Mouse (Mus musculus) limb, embryonic 11.5 days (tissue): ENCODE results near the gene Fbxl22. TPM values are rescaled to one million over a fixed set of nuclear protein-coding genes. Genes with fewer than 3 reads are reported as not detected.
A peak's percentile ranks its signal among the peaks of the same experiment; 100 is the strongest.

Experiments
- ATAC-seq: fragments of 200-750 bp; cut with Nextera tagmentation; 2 replicates; pipeline ENCODE4 v1.8.0; 2017; ENCODE audit warnings: low read depth; ENCODE audit not compliant: insufficient number of reproducible peaks, low FRiP score, low TSS enrichment
- DNase-seq: peaks from one replicate; pipeline ENCODE4 v3.0.0-alpha.2; 2015; ENCODE audit warnings: low spot score
- H3K27ac ChIP-seq: fragments of 300-500 bp; sonication (generic); replicated peaks from 2 replicates; pipeline ENCODE4 v1.5.1; 2014; ENCODE audit warnings: low read depth, mild to moderate bottlenecking, low read length
- H3K27me3 ChIP-seq: fragments of 300-500 bp; sonication (generic); 2 replicates; pipeline ENCODE4 v1.6.1; 2014; ENCODE audit warnings: mild to moderate bottlenecking, low read length, mixed read lengths; ENCODE audit not compliant: control insufficient read depth, insufficient read depth
- H3K36me3 ChIP-seq: fragments of 300-500 bp; sonication (generic); 2 replicates; pipeline ENCODE4 v1.6.1; 2014; ENCODE audit warnings: mild to moderate bottlenecking, low read length, moderate library complexity, mixed read lengths; ENCODE audit not compliant: control insufficient read depth, insufficient read depth
- H3K4me1 ChIP-seq: fragments of 300-500 bp; sonication (generic); 2 replicates; pipeline ENCODE4 v1.6.1; 2014; ENCODE audit warnings: low read length, mixed read lengths; ENCODE audit not compliant: control insufficient read depth, insufficient read depth
- H3K4me2 ChIP-seq: fragments of 300-500 bp; sonication (generic); 2 replicates; pipeline ENCODE4 v1.6.1; 2014; ENCODE audit warnings: low read depth, mild to moderate bottlenecking, moderate library complexity; ENCODE audit not compliant: severe bottlenecking
- H3K4me3 ChIP-seq: fragments of 300-500 bp; sonication (generic); 2 replicates; pipeline ENCODE4 v1.5.1; 2014; ENCODE audit warnings: low read depth, low read length
- H3K9ac ChIP-seq: fragments of 300-500 bp; sonication (generic); 2 replicates; pipeline ENCODE4 v1.6.1; 2014; ENCODE audit warnings: mild to moderate bottlenecking, low read length
- H3K9me3 ChIP-seq: fragments of 300-500 bp; sonication (generic); 2 replicates; pipeline ENCODE4 v1.6.1; 2016; ENCODE audit warnings: low read length; ENCODE audit not compliant: control insufficient read depth
- WGBS: fragments of 180-500 bp; shearing (Covaris S2); extraction: QIAGEN DNeasy Blood & Tissue Kit; methylation state at CpG from one replicate; pipeline ENCODE4 v1.1.7; 2014; 5-methylcytosine and 5-hydroxymethylcytosine counted together
- polyA plus RNA-seq: library from polyadenylated mRNA; unstranded; fragments of >200 nt; fragmentation: Nextera tagmentation; extraction: Ambion mirVana; gene quantifications from 2 replicates; pipeline ENCODE4 v1.2.1, GENCODE M21; 2014

Fbxl22 gene
- 1.5 and 1.9 TPM in 2 replicates for polyA plus RNA-seq

DNA sequence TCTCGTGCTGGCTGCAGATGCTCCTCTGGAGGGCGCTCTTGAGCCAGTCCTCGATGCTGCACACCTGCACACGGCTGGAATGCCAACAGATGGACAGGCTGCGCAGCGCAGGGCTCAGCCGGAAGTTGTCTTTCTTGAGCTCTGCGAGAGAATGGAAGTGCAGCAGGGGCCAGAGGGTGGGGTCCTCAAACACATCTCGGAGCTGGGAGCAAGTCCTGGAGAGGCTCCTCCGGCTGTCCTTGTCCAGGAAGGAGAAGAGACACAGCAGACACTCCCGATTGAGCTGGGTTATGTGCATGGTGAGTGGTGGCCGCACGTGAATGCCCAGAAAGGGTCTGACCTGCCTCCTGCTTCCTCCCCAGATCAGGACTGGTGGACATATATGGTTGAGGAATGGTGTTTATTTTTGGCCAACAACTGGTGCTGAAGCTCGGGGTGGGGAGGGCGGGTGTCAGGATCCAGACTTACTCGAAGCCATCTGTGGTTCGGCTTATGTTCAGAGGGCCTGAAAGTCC is at the start of gene Fbxl22:
Gene Fbxl22, minus strand, starts transcription at position 338 of the 515 bp plus-strand sequence.
- Histone ChIP-seq H3K4me2 (no peak within 1 kb of the TSS), H3K27ac (no peak within 1 kb of the TSS; the same call in 1 of the 2 replicates), H3K9me3 (no peaks in the 10 kb centered on the region), H3K27me3 (no peaks in the 10 kb centered on the region), H3K4me3 (no peak within 1 kb of the TSS), H3K36me3 (peaks cover 16% of the 10 kb centered on the region), H3K4me1 (peaks cover 7% of the 10 kb centered on the region; the same call in 1 of the 2 replicates), H3K9ac (no peak within 1 kb of the TSS; the same call in 1 of the 2 replicates)
- DNase-seq, result peak; percentile 57
- ATAC-seq, result no peak
- 71% methylated on average over 17 of the region's 17 CpGs for WGBS

DNA sequence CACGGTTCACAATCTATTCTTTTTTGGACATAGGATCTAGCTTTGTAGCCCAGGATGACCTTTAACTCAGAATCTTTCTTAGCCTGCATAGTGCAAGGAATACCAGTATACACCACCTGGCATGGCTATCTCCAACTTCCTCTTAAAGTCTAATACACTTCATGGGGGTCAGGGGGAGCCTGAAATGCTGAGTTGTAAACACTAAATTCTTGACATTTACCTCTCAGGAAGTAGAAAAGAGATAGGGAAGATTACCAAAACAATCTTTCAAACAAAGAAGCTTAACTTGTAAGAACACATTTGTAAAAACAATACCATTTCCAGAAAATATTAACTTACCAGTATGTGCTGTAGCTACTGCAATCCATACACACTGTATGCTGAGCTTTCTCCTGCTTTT is 47.8 kb upstream of the Fbxl22 start:
- DNase-seq (no peak), ATAC-seq (no peak)
- H3K36me3 ChIP-seq, result no peaks in the 10 kb centered on the region
- H3K4me3 ChIP-seq, result no peak overlapping the region
- WGBS, result 88% methylated on average over 1 of the region's 1 CpGs
- H3K27ac ChIP-seq, result no peak overlapping the region
- H3K9me3 ChIP-seq, result no peaks in the 10 kb centered on the region
- no peak overlapping the region for H3K4me2 ChIP-seq
- H3K9ac ChIP-seq, result no peak overlapping the region
- no peaks in the 10 kb centered on the region for H3K4me1 ChIP-seq
- no peaks in the 10 kb centered on the region for H3K27me3 ChIP-seq

DNA sequence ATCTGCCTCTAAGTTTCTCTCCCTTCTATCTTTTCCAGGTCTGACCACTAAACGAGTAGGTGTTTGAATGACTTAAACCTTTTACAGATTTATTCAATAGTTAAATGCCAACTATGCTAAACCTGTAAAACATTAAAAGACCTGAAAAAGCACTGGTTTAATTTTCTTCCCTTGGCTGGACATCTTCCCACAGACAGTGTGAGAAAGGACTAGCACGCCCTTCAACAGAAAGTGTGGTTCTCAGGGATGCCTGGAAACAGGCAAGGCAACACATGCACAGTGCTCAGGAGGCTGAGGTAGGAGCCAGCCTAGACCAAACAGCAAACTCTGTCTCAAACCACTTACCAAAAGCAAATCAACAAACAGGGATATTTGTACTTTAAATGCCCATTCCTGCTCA is 47.1 kb upstream of the Fbxl22 start:
- WGBS, result 88% methylated on average over 2 of the region's 2 CpGs
- H3K27me3 ChIP-seq, result no peaks in the 10 kb centered on the region

GRCm38 (mm10) chr9:66560728-66561127 is 46.3 kb upstream of the Fbxl22 start:
- H3K27me3 ChIP-seq, result no peaks in the 10 kb centered on the region
- H3K4me1 ChIP-seq, result no peaks in the 10 kb centered on the region
- 85% methylated on average over 1 of the region's 1 CpGs for whole genome bisulfite sequencing
- H3K9me3 ChIP-seq, result no peaks in the 10 kb centered on the region
- H3K4me2 ChIP-seq, result no peak overlapping the region
- DNase-seq (no peak), ATAC-seq (no peak)
- no peak overlapping the region for H3K27ac ChIP-seq
- H3K36me3 ChIP-seq, result no peaks in the 10 kb centered on the region
- H3K4me3 ChIP-seq, result no peak overlapping the region
- H3K9ac ChIP-seq, result no peak overlapping the region

More for the DNA sequence above, 47.1 kb upstream of the Fbxl22 start:
- no peaks in the 10 kb centered on the region for H3K9me3 ChIP-seq
- no peak overlapping the region for H3K9ac ChIP-seq
- ATAC-seq (no peak), DNase-seq (no peak)
- no peak overlapping the region for H3K27ac ChIP-seq
- H3K4me1 ChIP-seq, result no peaks in the 10 kb centered on the region
- no peaks in the 10 kb centered on the region for H3K36me3 ChIP-seq
- H3K4me2 ChIP-seq, result no peak overlapping the region
- H3K4me3 ChIP-seq, result no peak overlapping the region

GRCm38 (mm10) chr9:66560295-66560694 is 45.9 kb upstream of the Fbxl22 start:
- no peak overlapping the region for H3K27ac ChIP-seq
- H3K36me3 ChIP-seq, result no peaks in the 10 kb centered on the region
- H3K4me2 ChIP-seq, result no peak overlapping the region
- H3K27me3 ChIP-seq, result no peaks in the 10 kb centered on the region
- no peaks in the 10 kb centered on the region for H3K4me1 ChIP-seq
- ATAC-seq (no peak), DNase-seq (no peak)
- H3K9me3 ChIP-seq, result no peaks in the 10 kb centered on the region
- H3K9ac ChIP-seq, result no peak overlapping the region
- H3K4me3 ChIP-seq, result no peak overlapping the region
- 74% methylated on average over 2 of the region's 2 CpGs for WGBS

DNA sequence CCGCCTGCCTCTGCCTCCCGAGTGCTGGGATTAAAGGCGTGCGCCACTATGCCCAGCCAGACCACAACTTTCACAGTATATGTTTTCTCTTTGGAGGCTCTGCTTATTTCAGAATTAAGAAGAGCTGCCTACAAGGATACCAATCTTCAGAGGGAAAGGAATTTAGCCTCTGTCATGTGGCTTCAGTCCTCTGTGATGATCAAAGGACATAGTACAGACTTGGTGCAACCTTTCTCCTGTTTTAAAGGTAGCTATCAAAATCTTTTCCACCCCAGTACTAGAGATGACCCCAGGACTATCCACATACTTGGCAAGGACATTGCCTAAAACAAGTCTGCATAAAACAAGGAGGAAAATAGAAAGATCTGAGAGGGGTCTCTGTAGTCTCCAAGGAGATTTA is 44.6 kb upstream of the Fbxl22 start:
- no peak for ATAC-seq
- no peaks in the 10 kb centered on the region for H3K27me3 ChIP-seq
- H3K9ac ChIP-seq, result no peak overlapping the region
- DNase-seq, result no peak
- no peaks in the 10 kb centered on the region for H3K4me1 ChIP-seq
- H3K27ac ChIP-seq, result no peak overlapping the region
- H3K4me2 ChIP-seq, result no peak overlapping the region
- H3K36me3 ChIP-seq, result no peaks in the 10 kb centered on the region
- no peaks in the 10 kb centered on the region for H3K9me3 ChIP-seq
- H3K4me3 ChIP-seq, result no peak overlapping the region
- 95% methylated on average over 4 of the region's 4 CpGs for WGBS

- ATAC-seq, result no peak
- H3K4me1 ChIP-seq, result no peaks in the 10 kb centered on the region
- WGBS, result 90% methylated on average over 4 of the region's 4 CpGs
- no peak overlapping the region for H3K27ac ChIP-seq
- no peaks in the 10 kb centered on the region for H3K9me3 ChIP-seq
- H3K4me3 ChIP-seq, result no peak overlapping the region
- no peak for DNase-seq
- H3K36me3 ChIP-seq, result peaks cover 4% of the 10 kb centered on the region; the same call in 1 of the 2 replicates
- H3K4me2 ChIP-seq, result no peak overlapping the region
- H3K9ac ChIP-seq, result no peak overlapping the region
- no peaks in the 10 kb centered on the region for H3K27me3 ChIP-seq
Observed at GRCm38 (mm10) chr9:66542785-66543184, 28.4 kb upstream of the Fbxl22 start.

- Histone ChIP-seq H3K9me3 (no peaks in the 10 kb centered on the region), H3K4me3 (no peak overlapping the region), H3K27ac (no peak overlapping the region), H3K4me1 (no peaks in the 10 kb centered on the region), H3K36me3 (peaks cover 25% of the 10 kb centered on the region), H3K4me2 (no peak overlapping the region), H3K9ac (no peak overlapping the region), H3K27me3 (no peaks in the 10 kb centered on the region)
- no peak for ATAC-seq
- no peak for DNase-seq
- 95% methylated on average over 3 of the region's 3 CpGs for WGBS
Observed at GRCm38 (mm10) chr9:66521595-66521994, 7.2 kb upstream of the Fbxl22 start.

- Histone ChIP-seq H3K27ac (no peak overlapping the region), H3K36me3 (peaks cover 32% of the 10 kb centered on the region), H3K9me3 (no peaks in the 10 kb centered on the region), H3K4me1 (no peaks in the 10 kb centered on the region), H3K9ac (no peak overlapping the region), H3K4me2 (no peak overlapping the region), H3K4me3 (no peak overlapping the region), H3K27me3 (no peaks in the 10 kb centered on the region)
- DNase-seq (no peak), ATAC-seq (no peak)
- WGBS, result 94% methylated on average over 4 of the region's 4 CpGs
Observed at GRCm38 (mm10) chr9:66520299-66520698, 5.9 kb upstream of the Fbxl22 start.
